Mouse (Mus musculus): ENCODE data around the gene Map2k4. TPM values are rescaled to one million over a fixed set of nuclear protein-coding genes. Genes with fewer than 3 reads are reported as not detected.

The Map2k4 gene
- polyA plus RNA-seq, 1 experiment from 2014 or later, result 109 TPM

DNA sequence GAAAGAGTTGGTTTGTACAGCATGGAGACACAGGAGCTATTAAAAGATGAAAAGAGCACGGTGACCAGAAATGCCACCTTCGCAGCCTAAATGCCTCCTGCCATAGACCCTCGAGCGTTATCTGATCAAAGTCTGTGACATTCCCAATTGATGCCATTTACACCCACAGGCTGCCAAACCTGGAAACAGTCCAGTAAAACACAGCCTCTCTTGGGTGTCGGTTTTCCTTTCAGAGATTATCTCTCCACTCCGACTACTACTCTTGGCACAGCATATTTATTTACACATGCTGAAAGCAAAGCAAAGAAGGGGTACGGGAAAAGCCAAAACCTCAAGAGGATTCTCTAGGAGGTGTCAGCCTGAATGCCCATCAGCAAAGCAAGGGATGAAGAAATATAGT is 136.7 kb downstream of the Map2k4 start:
- Histone ChIP-seq H3K27ac (ENCODE audit: low read length) (no peak overlapping the region), H3K9me3 (replicated peaks; ENCODE audit: control insufficient read depth, low read length, poor library complexity, severe bottlenecking) (no peaks in the 10 kb centered on the region), H3K4me3 (ENCODE audit: low read depth, low read length) (no peak overlapping the region), H3K4me2 (ENCODE audit: low read length) (no peak overlapping the region), H3K4me1 (ENCODE audit: control insufficient read depth, insufficient read depth, low read length) (no peaks in the 10 kb centered on the region; the same call in 1 of the 2 replicates), H3K36me3 (ENCODE audit: control insufficient read depth, insufficient read depth, low read length) (no peaks in the 10 kb centered on the region), H3K27me3 (ENCODE audit: control insufficient read depth, insufficient read depth, low read depth, low read length) (no peaks in the 10 kb centered on the region), H3K9ac (ENCODE audit: low read depth, low read length) (no peak overlapping the region)
- 77% methylated on average over 7 of the region's 7 CpGs for WGBS
- ATAC-seq, result no peak

GRCm38 (mm10) chr11:65649956-65650715 is 138.0 kb downstream of the Map2k4 start:
- H3K9ac ChIP-seq (ENCODE audit: low read depth, low read length), result no peak overlapping the region

GRCm38 (mm10) chr11:65649469-65649868 is 138.6 kb downstream of the Map2k4 start:
- Histone ChIP-seq H3K4me1 (ENCODE audit: control insufficient read depth, insufficient read depth, low read length) (no peaks in the 10 kb centered on the region; the same call in 1 of the 2 replicates), H3K9me3 (replicated peaks; ENCODE audit: control insufficient read depth, low read length, poor library complexity, severe bottlenecking) (no peaks in the 10 kb centered on the region), H3K4me2 (ENCODE audit: low read length) (no peak overlapping the region), H3K9ac (ENCODE audit: low read depth, low read length) (no peak overlapping the region), H3K27me3 (ENCODE audit: control insufficient read depth, insufficient read depth, low read depth, low read length) (no peaks in the 10 kb centered on the region), H3K27ac (ENCODE audit: low read length) (no peak overlapping the region), H3K4me3 (ENCODE audit: low read depth, low read length) (no peak overlapping the region), H3K36me3 (ENCODE audit: control insufficient read depth, insufficient read depth, low read length) (no peaks in the 10 kb centered on the region)
- whole genome bisulfite sequencing, result 78% methylated on average over 4 of the region's 4 CpGs
- ATAC-seq, result no peak

More at GRCm38 (mm10) chr11:65649956-65650715, 138.0 kb downstream of the Map2k4 start:
- Histone ChIP-seq H3K27ac (ENCODE audit: low read length) (no peak overlapping the region), H3K9me3 (replicated peaks; ENCODE audit: control insufficient read depth, low read length, poor library complexity, severe bottlenecking) (no peaks in the 10 kb centered on the region), H3K27me3 (ENCODE audit: control insufficient read depth, insufficient read depth, low read depth, low read length) (no peaks in the 10 kb centered on the region), H3K4me1 (ENCODE audit: control insufficient read depth, insufficient read depth, low read length) (no peaks in the 10 kb centered on the region; the same call in 1 of the 2 replicates), H3K4me3 (ENCODE audit: low read depth, low read length) (no peak overlapping the region), H3K4me2 (ENCODE audit: low read length) (no peak overlapping the region), H3K36me3 (ENCODE audit: control insufficient read depth, insufficient read depth, low read length) (no peaks in the 10 kb centered on the region)
- ATAC-seq, result no peak
- WGBS, result 64% methylated on average over 4 of the region's 4 CpGs

GRCm38 (mm10) chr11:65646314-65646713 is 141.8 kb downstream of the Map2k4 start:
- 89% methylated on average over 5 of the region's 5 CpGs for WGBS
- Histone ChIP-seq H3K9me3 (replicated peaks; ENCODE audit: control insufficient read depth, low read length, poor library complexity, severe bottlenecking) (no peaks in the 10 kb centered on the region), H3K27ac (ENCODE audit: low read length) (no peak overlapping the region), H3K4me1 (ENCODE audit: control insufficient read depth, insufficient read depth, low read length) (no peaks in the 10 kb centered on the region; the same call in 1 of the 2 replicates), H3K27me3 (ENCODE audit: control insufficient read depth, insufficient read depth, low read depth, low read length) (no peaks in the 10 kb centered on the region), H3K36me3 (ENCODE audit: control insufficient read depth, insufficient read depth, low read length) (no peaks in the 10 kb centered on the region), H3K9ac (ENCODE audit: low read depth, low read length) (no peak overlapping the region), H3K4me2 (ENCODE audit: low read length) (no peak overlapping the region), H3K4me3 (ENCODE audit: low read depth, low read length) (no peak overlapping the region)
- no peak for ATAC-seq

- H3K4me3 ChIP-seq (ENCODE audit: low read depth, low read length), result no peak overlapping the region
- no peaks in the 10 kb centered on the region for H3K27me3 ChIP-seq (ENCODE audit: control insufficient read depth, insufficient read depth, low read depth, low read length)
- no peaks in the 10 kb centered on the region for H3K36me3 ChIP-seq (ENCODE audit: control insufficient read depth, insufficient read depth, low read length)
- H3K4me1 ChIP-seq (ENCODE audit: control insufficient read depth, insufficient read depth, low read length), result no peaks in the 10 kb centered on the region
- H3K9me3 ChIP-seq (replicated peaks; ENCODE audit: control insufficient read depth, low read length, poor library complexity, severe bottlenecking), result no peaks in the 10 kb centered on the region
- no peak for ATAC-seq
- no peak overlapping the region for H3K4me2 ChIP-seq (ENCODE audit: low read length)
- H3K27ac ChIP-seq (ENCODE audit: low read length), result no peak overlapping the region
- WGBS, result 57% methylated on average over 4 of the region's 4 CpGs
- no peak overlapping the region for H3K9ac ChIP-seq (ENCODE audit: low read depth, low read length)
Measured at GRCm38 (mm10) chr11:65644539-65644938, 143.6 kb downstream of the Map2k4 start.

- 76% methylated on average over 6 of the region's 6 CpGs for WGBS
- Histone ChIP-seq H3K27ac (ENCODE audit: low read length) (no peak overlapping the region), H3K27me3 (ENCODE audit: control insufficient read depth, insufficient read depth, low read depth, low read length) (no peaks in the 10 kb centered on the region), H3K4me3 (ENCODE audit: low read depth, low read length) (no peak overlapping the region), H3K9me3 (replicated peaks; ENCODE audit: control insufficient read depth, low read length, poor library complexity, severe bottlenecking) (no peaks in the 10 kb centered on the region), H3K9ac (ENCODE audit: low read depth, low read length) (no peak overlapping the region), H3K36me3 (ENCODE audit: control insufficient read depth, insufficient read depth, low read length) (no peaks in the 10 kb centered on the region), H3K4me1 (ENCODE audit: control insufficient read depth, insufficient read depth, low read length) (no peaks in the 10 kb centered on the region), H3K4me2 (ENCODE audit: low read length) (no peak overlapping the region)
- no peak for ATAC-seq
Measured at GRCm38 (mm10) chr11:65640261-65640660, 147.8 kb downstream of the Map2k4 start.

MicroRNA genes within 50 kb of the gene (microRNA counts, 519-probe panel; counts per million panel counts)
- microRNA mmu-miR-744, result 992 counts per million, percentile 22 among the panel's probes with 10 or more counts

Small RNAs within 50 kb of the gene (microRNA-seq; reads per million reads assigned to microRNA genes)
- 6,491 reads per million, percentile 93 among the genes with 10 or more reads in this experiment for gene Mir744

Other genes with a start within 250 kb of the Map2k4 start
- gene Zkscan6, start 18.9 kb upstream of the Map2k4 start, polyA plus RNA-seq (2015; fragmentation: Nextera tagmentation; extraction: Ambion mirVana), result 18.9 and 21.5 TPM in 2 replicates